Mouse (Mus musculus) midbrain, embryonic 13.5 days (tissue): ENCODE data around the gene Fam189a2. TPM values are rescaled to one million over a fixed set of nuclear protein-coding genes. Genes with fewer than 3 reads are reported as not detected.
A peak's percentile ranks its signal among the peaks of the same experiment; 100 is the strongest.

Experiments
- ATAC-seq: fragments of 200-750 bp; cut with Nextera tagmentation; 2 replicates; pipeline ENCODE4 v1.8.0; 2017; ENCODE audit warnings: mild to moderate bottlenecking, moderate TSS enrichment, moderate library complexity
- H3K27ac ChIP-seq: fragments of 300-500 bp; sonication (generic); 2 replicates; pipeline ENCODE4 v1.5.1; 2015; ENCODE audit warnings: inconsistent platforms, mild to moderate bottlenecking, moderate library complexity
- H3K27me3 ChIP-seq: fragments of 300-500 bp; sonication (generic); 2 replicates; pipeline ENCODE4 v1.6.1; 2015; ENCODE audit warnings: mild to moderate bottlenecking, inconsistent platforms
- H3K36me3 ChIP-seq: fragments of 300-500 bp; sonication (generic); 2 replicates; pipeline ENCODE4 v1.6.1; 2015; ENCODE audit warnings: mild to moderate bottlenecking, inconsistent platforms
- H3K4me1 ChIP-seq: fragments of 300-500 bp; sonication (generic); replicated peaks from 2 replicates; pipeline ENCODE4 v1.6.1; 2015; ENCODE audit warnings: inconsistent platforms
- H3K4me2 ChIP-seq: fragments of 300-500 bp; sonication (generic); replicated peaks from 2 replicates; pipeline ENCODE4 v1.6.1; 2015; ENCODE audit warnings: moderate library complexity, mild to moderate bottlenecking, inconsistent platforms
- H3K4me3 ChIP-seq: fragments of 300-500 bp; sonication (generic); replicated peaks from 2 replicates; pipeline ENCODE4 v1.5.1; 2015; ENCODE audit warnings: mild to moderate bottlenecking, inconsistent platforms
- H3K9ac ChIP-seq: fragments of 300-500 bp; sonication (generic); replicated peaks from 2 replicates; pipeline ENCODE4 v1.6.1; 2015; ENCODE audit warnings: mild to moderate bottlenecking, inconsistent platforms
- H3K9me3 ChIP-seq: fragments of 300-500 bp; sonication (generic); 2 replicates; pipeline ENCODE4 v1.6.1; 2016; ENCODE audit warnings: mild to moderate bottlenecking, inconsistent platforms
- WGBS: fragments of 180-500 bp; shearing (Covaris S2); methylation state at CpG from one replicate; pipeline ENCODE4 v1.1.7; 2015; 5-methylcytosine and 5-hydroxymethylcytosine counted together
- polyA plus RNA-seq: library from polyadenylated mRNA; unstranded; fragments of >200 nt; fragmentation: Nextera tagmentation; extraction: Ambion mirVana; gene quantifications from 2 replicates; pipeline ENCODE4 v1.2.1, GENCODE M21; 2015

The Fam189a2 gene
- polyA plus RNA-seq, 1 experiment from 2014 or later = 1.4 TPM

GRCm38 (mm10) chr19:23955461-23955860, 75.4 kb downstream of the Fam189a2 start:
- peaks cover 14% of the 10 kb centered on the region for H3K4me1 ChIP-seq

GRCm38 (mm10) chr19:23948301-23949000, 82.4 kb downstream of the Fam189a2 start:
- Histone ChIP-seq H3K9me3 (no peaks in the 10 kb centered on the region), H3K27ac (no peak overlapping the region), H3K27me3 (peaks cover 4% of the 10 kb centered on the region; the same call in 1 of the 2 replicates), H3K4me2 (no peak overlapping the region), H3K4me3 (no peak overlapping the region), H3K9ac (no peak overlapping the region), H3K36me3 (peaks cover 14% of the 10 kb centered on the region), H3K4me1 (peaks cover 14% of the 10 kb centered on the region)
- peak; percentile 34; the same call in 1 of the 2 replicates for ATAC-seq
- WGBS = 12% methylated on average over 12 of the region's 12 CpGs

More at GRCm38 (mm10) chr19:23955461-23955860, 75.4 kb downstream of the Fam189a2 start:
- H3K9me3 ChIP-seq = no peaks in the 10 kb centered on the region
- 89% methylated on average over 8 of the region's 8 CpGs for WGBS
- H3K9ac ChIP-seq = no peak overlapping the region
- ATAC-seq = no peak
- H3K4me3 ChIP-seq = no peak overlapping the region
- 0 out of 2 replicates have a peak, but pooled peaks cover 4% of the 10 kb centered on the region for H3K27me3 ChIP-seq
- H3K36me3 ChIP-seq = no peaks in the 10 kb centered on the region
- no peak overlapping the region for H3K27ac ChIP-seq
- H3K4me2 ChIP-seq = no peak overlapping the region

- no peak for ATAC-seq
- whole genome bisulfite sequencing = 8% methylated on average over 4 of the region's 4 CpGs
- no peaks in the 10 kb centered on the region for H3K9me3 ChIP-seq
These were observed 82.9 kb downstream of the Fam189a2 start for GRCm38 (mm10) chr19:23947871-23948270.

GRCm38 (mm10) chr19:23946751-23947150, 84.1 kb downstream of the Fam189a2 start:
- Histone ChIP-seq H3K9me3 (no peaks in the 10 kb centered on the region), H3K4me2 (no peak overlapping the region), H3K36me3 (peaks cover 19% of the 10 kb centered on the region), H3K4me3 (no peak overlapping the region), H3K27me3 (peaks cover 4% of the 10 kb centered on the region; the same call in 1 of the 2 replicates), H3K4me1 (peaks cover 14% of the 10 kb centered on the region), H3K9ac (no peak overlapping the region), H3K27ac (no peak overlapping the region)
- no peak for ATAC-seq
- WGBS = 83% methylated on average over 4 of the region's 4 CpGs

More at GRCm38 (mm10) chr19:23947871-23948270, 82.9 kb downstream of the Fam189a2 start:
- peaks cover 14% of the 10 kb centered on the region for H3K4me1 ChIP-seq
- H3K9ac ChIP-seq = no peak overlapping the region
- H3K4me3 ChIP-seq = no peak overlapping the region
- H3K27me3 ChIP-seq = peaks cover 4% of the 10 kb centered on the region; the same call in 1 of the 2 replicates
- peaks cover 19% of the 10 kb centered on the region for H3K36me3 ChIP-seq
- no peak overlapping the region for H3K4me2 ChIP-seq
- no peak overlapping the region for H3K27ac ChIP-seq

- ATAC-seq = no peak
- H3K27ac ChIP-seq = no peak overlapping the region
These were observed 84.7 kb downstream of the Fam189a2 start for GRCm38 (mm10) chr19:23946026-23946685.

GRCm38 (mm10) chr19:23942886-23943285, 87.9 kb downstream of the Fam189a2 start:
- WGBS = 90% methylated on average over 7 of the region's 7 CpGs
- Histone ChIP-seq H3K4me2 (no peak overlapping the region), H3K9ac (no peak overlapping the region), H3K9me3 (no peaks in the 10 kb centered on the region), H3K4me1 (peaks cover 19% of the 10 kb centered on the region), H3K36me3 (peaks cover 52% of the 10 kb centered on the region), H3K27ac (no peak overlapping the region), H3K27me3 (peaks cover 4% of the 10 kb centered on the region; the same call in 1 of the 2 replicates), H3K4me3 (no peak overlapping the region)
- no peak for ATAC-seq

More at GRCm38 (mm10) chr19:23946026-23946685, 84.7 kb downstream of the Fam189a2 start:
- WGBS = 88% methylated on average over 6 of the region's 6 CpGs
- Histone ChIP-seq H3K4me1 (peaks cover 19% of the 10 kb centered on the region), H3K4me3 (no peak overlapping the region), H3K27me3 (peaks cover 4% of the 10 kb centered on the region; the same call in 1 of the 2 replicates), H3K4me2 (no peak overlapping the region), H3K36me3 (peaks cover 20% of the 10 kb centered on the region), H3K9ac (no peak overlapping the region), H3K9me3 (no peaks in the 10 kb centered on the region)

- peaks cover 4% of the 10 kb centered on the region; the same call in 1 of the 2 replicates for H3K27me3 ChIP-seq
- no peak overlapping the region; the same call in 1 of the 2 replicates for H3K27ac ChIP-seq
- no peaks in the 10 kb centered on the region for H3K9me3 ChIP-seq
- 58% methylated on average over 12 of the region's 12 CpGs for whole genome bisulfite sequencing
- H3K9ac ChIP-seq = no peak overlapping the region
- H3K4me1 ChIP-seq = peaks cover 13% of the 10 kb centered on the region
- H3K4me3 ChIP-seq = no peak overlapping the region
- no peak overlapping the region for H3K4me2 ChIP-seq
- ATAC-seq = peak; percentile 64; the same call in 1 of the 2 replicates
- peaks cover 66% of the 10 kb centered on the region for H3K36me3 ChIP-seq
These were observed 89.3 kb downstream of the Fam189a2 start for GRCm38 (mm10) chr19:23941422-23941949.

GRCm38 (mm10) chr19:23930826-23931225, 100.0 kb downstream of the Fam189a2 start:
- Histone ChIP-seq H3K36me3 (peaks cover 47% of the 10 kb centered on the region), H3K4me2 (no peak overlapping the region), H3K27ac (no peak overlapping the region), H3K9me3 (peaks cover 7% of the 10 kb centered on the region), H3K27me3 (no peaks in the 10 kb centered on the region), H3K4me1 (no peaks in the 10 kb centered on the region), H3K4me3 (no peak overlapping the region), H3K9ac (no peak overlapping the region)
- 92% methylated on average over 5 of the region's 5 CpGs for whole genome bisulfite sequencing
- no peak for ATAC-seq

- Histone ChIP-seq H3K9me3 (no peaks in the 10 kb centered on the region), H3K36me3 (peaks cover 33% of the 10 kb centered on the region), H3K9ac (no peak overlapping the region), H3K4me3 (no peak overlapping the region), H3K27ac (no peak overlapping the region), H3K4me1 (no peaks in the 10 kb centered on the region), H3K27me3 (no peaks in the 10 kb centered on the region), H3K4me2 (no peak overlapping the region)
- 95% methylated on average over 5 of the region's 5 CpGs for WGBS
- ATAC-seq = no peak
These were observed 105.3 kb downstream of the Fam189a2 start for GRCm38 (mm10) chr19:23925541-23925940.

GRCm38 (mm10) chr19:23924791-23925190, 106.0 kb downstream of the Fam189a2 start:
- Histone ChIP-seq H3K4me3 (no peak overlapping the region), H3K9me3 (no peaks in the 10 kb centered on the region), H3K27ac (no peak overlapping the region), H3K9ac (no peak overlapping the region), H3K27me3 (no peaks in the 10 kb centered on the region), H3K4me2 (no peak overlapping the region), H3K4me1 (peaks cover 7% of the 10 kb centered on the region), H3K36me3 (peaks cover 28% of the 10 kb centered on the region)
- ATAC-seq = no peak
- 71% methylated on average over 9 of the region's 9 CpGs for WGBS

GRCm38 (mm10) chr19:23924057-23924456, 106.8 kb downstream of the Fam189a2 start:
- H3K4me2 ChIP-seq = no peak overlapping the region
- no peak overlapping the region for H3K9ac ChIP-seq
- H3K27ac ChIP-seq = no peak overlapping the region
- H3K4me3 ChIP-seq = no peak overlapping the region
- 81% methylated on average over 6 of the region's 6 CpGs for WGBS
- H3K4me1 ChIP-seq = peaks cover 14% of the 10 kb centered on the region
- ATAC-seq = no peak
- H3K27me3 ChIP-seq = no peaks in the 10 kb centered on the region
- H3K36me3 ChIP-seq = peaks cover 28% of the 10 kb centered on the region
- H3K9me3 ChIP-seq = no peaks in the 10 kb centered on the region
